Mouse (Mus musculus) NIH3T3 (cell line): Measurements from ENCODE around the gene Gm3159.
"Not testable (repeated sequence)": the region's sequence is repeated elsewhere in the genome, so short reads cannot be mapped to it uniquely, and the experiment has no call there.

ENCODE experiments used
- DNase-seq: peaks from one replicate; pipeline ENCODE4 v3.0.0-alpha.2; 2012; ENCODE audit warnings: low read depth

Gene Gm3159

GRCm38 (mm10) chr14:4397226-4397625 is at the start of gene Gm3159:
Gene Gm3159, plus strand, starts transcription at chr14:4397526.
- not testable (repeated sequence) for DNase-seq

- DNase-seq, result not testable (repeated sequence)
These were observed 28.3 kb upstream of the Gm3159 start for GRCm38 (mm10) chr14:4368991-4369390.

- DNase-seq, result not testable (repeated sequence)
These were observed 27.6 kb upstream of the Gm3159 start for GRCm38 (mm10) chr14:4369691-4370090.

- not testable (repeated sequence) for DNase-seq
These were observed 19.5 kb upstream of the Gm3159 start for GRCm38 (mm10) chr14:4377871-4378270.

GRCm38 (mm10) chr14:4385606-4386005 is 11.7 kb upstream of the Gm3159 start:
- DNase-seq, result not testable (repeated sequence)

GRCm38 (mm10) chr14:4392841-4393530 is 4.3 kb upstream of the Gm3159 start:
- DNase-seq, result not testable (repeated sequence)

- not testable (repeated sequence) for DNase-seq
These were observed 1.3 kb downstream of the Gm3159 start for GRCm38 (mm10) chr14:4398624-4399023.

- not testable (repeated sequence) for DNase-seq
These were observed 2.9 kb downstream of the Gm3159 start for GRCm38 (mm10) chr14:4400115-4400789.

- DNase-seq, result not testable (repeated sequence)
These were observed 3.9 kb downstream of the Gm3159 start for GRCm38 (mm10) chr14:4401245-4401644.

GRCm38 (mm10) chr14:4403840-4404239 is 6.5 kb downstream of the Gm3159 start:
- DNase-seq, result not testable (repeated sequence)

GRCm38 (mm10) chr14:4409939-4410338 is 12.6 kb downstream of the Gm3159 start:
- DNase-seq, result not testable (repeated sequence)

GRCm38 (mm10) chr14:4414965-4415835 is 17.9 kb downstream of the Gm3159 start, which contains the start of gene Gm3164:
Gene Gm3164, plus strand, starts transcription at chr14:4415448.
- DNase-seq, result not testable (repeated sequence)

- DNase-seq, result not testable (repeated sequence)
These were observed 33.4 kb downstream of the Gm3159 start, which contains the start of gene Gm3173 for GRCm38 (mm10) chr14:4430692-4431091. Gene Gm3173, plus strand, starts transcription at chr14:4430992.
